Mouse (Mus musculus): ENCODE results near the gene Tbc1d8. TPM values are rescaled to one million over a fixed set of nuclear protein-coding genes. Genes with fewer than 3 reads are reported as not detected.

Gene Tbc1d8
- polyA plus RNA-seq, 2 experiments: 11.5 to 14.3 TPM

DNA sequence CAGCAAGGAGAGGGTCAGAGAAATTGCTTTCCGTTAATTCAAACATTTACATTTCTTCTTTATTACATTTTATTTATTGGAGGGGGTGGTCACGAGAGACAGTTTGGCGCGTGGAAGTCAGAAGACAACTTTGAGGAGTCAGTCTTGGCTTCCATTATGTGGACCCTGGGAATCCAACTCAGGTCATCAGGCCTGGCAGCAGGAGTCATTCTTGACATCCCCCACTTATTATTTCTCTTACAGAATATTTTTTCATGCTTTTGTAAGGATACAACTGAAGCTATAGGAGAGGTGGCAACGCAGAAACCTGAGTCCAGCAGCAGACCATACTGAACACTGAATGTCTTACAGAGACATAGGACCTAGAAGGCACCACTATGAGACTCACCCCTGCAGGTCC, 699 bp upstream of the Tbc1d8 start:
- H3K27ac ChIP-seq (replicated peaks; ENCODE audit: low read depth, low read length): no peak overlapping the region
- H3K36me3 ChIP-seq (ENCODE audit: control insufficient read depth, insufficient read depth, low read length): no peaks in the 10 kb centered on the region

DNA sequence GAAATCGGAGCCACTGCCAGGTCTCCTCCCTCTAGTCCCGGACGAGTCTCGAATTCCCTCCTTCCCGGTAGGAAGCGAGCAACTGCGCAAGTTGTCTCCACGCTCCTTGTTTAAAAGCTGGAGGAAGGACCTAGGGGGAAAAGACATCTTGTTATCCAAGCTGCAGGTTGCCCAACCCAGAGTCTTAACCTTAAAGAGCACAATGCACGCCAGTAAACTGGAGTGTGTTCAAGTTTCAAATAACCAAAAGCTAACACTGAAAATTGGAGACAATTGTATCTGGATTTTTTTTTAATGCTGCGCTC, 293 bp upstream of the Tbc1d8 start:
- Histone ChIP-seq H3K27me3 (ENCODE audit: control insufficient read depth, insufficient read depth, low read length) (no peaks in the 10 kb centered on the region; the same call in 1 of the 2 replicates), H3K4me1 (ENCODE audit: control insufficient read depth, insufficient read depth, low read length) (peaks cover 2% of the 10 kb centered on the region; the same call in 1 of the 2 replicates), H3K27ac (replicated peaks; ENCODE audit: low read depth, low read length) (no peak overlapping the region), H3K9ac (ENCODE audit: low read depth, low read length, severe bottlenecking) (peak overlapping the region; percentile 68), H3K4me2 (replicated peaks; ENCODE audit: low read depth, low read length, severe bottlenecking) (peak overlapping the region; percentile 95), H3K9me3 (ENCODE audit: control insufficient read depth, low read length) (no peaks in the 10 kb centered on the region), H3K4me3 (replicated peaks; ENCODE audit: low read length) (peak overlapping the region; percentile 71), H3K36me3 (ENCODE audit: control insufficient read depth, insufficient read depth, low read length) (no peaks in the 10 kb centered on the region)
- no peak; the same call in 1 of the 2 replicates for TF ChIP-seq POLR2A (IDR thresholded peaks at IDR 0.05; ENCODE audit: borderline replicate concordance, extremely low read depth, insufficient read depth, insufficient read length)
- ATAC-seq (ENCODE audit: low FRiP score, low read depth) (no peak), DNase-seq (ENCODE audit: low spot score) (no peak)
- 5% methylated on average over 10 of the region's 10 CpGs for WGBS

More for the DNA sequence above, 699 bp upstream of the Tbc1d8 start:
- no peak for TF ChIP-seq POLR2A (IDR thresholded peaks at IDR 0.05; ENCODE audit: borderline replicate concordance, extremely low read depth, insufficient read depth, insufficient read length)
- no peak for ATAC-seq (ENCODE audit: low FRiP score, low read depth)
- Histone ChIP-seq H3K4me2 (replicated peaks; ENCODE audit: low read depth, low read length, severe bottlenecking) (peak overlapping the region; percentile 95), H3K9me3 (ENCODE audit: control insufficient read depth, low read length) (no peaks in the 10 kb centered on the region), H3K9ac (ENCODE audit: low read depth, low read length, severe bottlenecking) (no peak overlapping the region), H3K4me3 (replicated peaks; ENCODE audit: low read length) (peak overlapping the region; percentile 71), H3K4me1 (ENCODE audit: control insufficient read depth, insufficient read depth, low read length) (peaks cover 2% of the 10 kb centered on the region; the same call in 1 of the 2 replicates), H3K27me3 (ENCODE audit: control insufficient read depth, insufficient read depth, low read length) (no peaks in the 10 kb centered on the region; the same call in 1 of the 2 replicates)
- 57% methylated on average over 5 of the region's 5 CpGs for WGBS
- no peak for DNase-seq (ENCODE audit: low spot score)

DNA sequence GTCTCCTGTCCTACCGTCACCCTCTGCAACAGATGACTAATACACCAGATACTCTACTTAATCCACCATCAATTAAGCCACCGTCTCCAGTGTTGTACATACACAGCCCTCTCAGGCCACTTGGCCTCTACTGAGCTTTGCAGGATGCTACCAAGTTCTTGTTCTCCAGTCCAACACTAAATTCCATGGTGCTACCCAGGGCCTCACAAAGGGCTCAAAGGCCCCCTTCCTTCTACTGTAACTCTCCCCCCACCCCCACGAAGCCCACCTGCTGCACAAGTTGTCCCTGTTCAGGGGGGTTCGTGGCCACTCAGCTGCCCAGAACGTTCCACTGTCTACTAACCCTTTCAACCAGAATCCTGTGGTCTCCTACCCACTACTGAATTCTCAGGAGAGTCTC, 1.5 kb downstream of the Tbc1d8 start:
- Histone ChIP-seq H3K9me3 (ENCODE audit: control insufficient read depth, low read length) (no peaks in the 10 kb centered on the region), H3K36me3 (ENCODE audit: control insufficient read depth, insufficient read depth, low read length) (no peaks in the 10 kb centered on the region), H3K27me3 (ENCODE audit: control insufficient read depth, insufficient read depth, low read length) (no peaks in the 10 kb centered on the region; the same call in 1 of the 2 replicates), H3K4me2 (replicated peaks; ENCODE audit: low read depth, low read length, severe bottlenecking) (no peak overlapping the region), H3K4me1 (ENCODE audit: control insufficient read depth, insufficient read depth, low read length) (peaks cover 2% of the 10 kb centered on the region; the same call in 1 of the 2 replicates), H3K27ac (replicated peaks; ENCODE audit: low read depth, low read length) (no peak overlapping the region), H3K4me3 (replicated peaks; ENCODE audit: low read length) (peak overlapping the region; percentile 71; the same call in 1 of the 2 replicates), H3K9ac (ENCODE audit: low read depth, low read length, severe bottlenecking) (no peak overlapping the region)
- TF ChIP-seq POLR2A (IDR thresholded peaks at IDR 0.05; ENCODE audit: borderline replicate concordance, extremely low read depth, insufficient read depth, insufficient read length): no peak
- no peak for ATAC-seq (ENCODE audit: low FRiP score, low read depth)
- 60% methylated on average over 5 of the region's 5 CpGs for WGBS
- no peak for DNase-seq (ENCODE audit: low spot score)

DNA sequence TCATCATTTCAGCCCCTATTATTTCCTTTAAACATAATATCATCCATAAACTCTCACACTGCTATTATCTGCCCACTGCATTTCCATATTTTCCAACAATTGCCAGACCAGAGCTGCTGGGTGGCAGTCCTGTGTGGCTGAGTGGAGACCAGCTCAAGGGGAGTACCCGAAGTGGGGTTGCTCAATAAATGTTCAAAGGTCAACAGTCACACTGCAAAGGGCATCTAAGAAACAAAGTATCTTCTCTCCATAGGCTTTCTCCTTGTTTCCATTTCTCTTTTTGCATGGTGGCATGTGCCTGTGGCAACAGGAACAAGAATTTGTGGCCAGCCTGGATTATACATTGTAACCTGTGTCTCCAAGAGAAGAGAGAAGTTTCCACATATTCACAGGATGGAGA, 2.2 kb downstream of the Tbc1d8 start:
- Histone ChIP-seq H3K4me3 (replicated peaks; ENCODE audit: low read length) (no peak overlapping the region), H3K9me3 (ENCODE audit: control insufficient read depth, low read length) (no peaks in the 10 kb centered on the region), H3K9ac (ENCODE audit: low read depth, low read length, severe bottlenecking) (no peak overlapping the region), H3K36me3 (ENCODE audit: control insufficient read depth, insufficient read depth, low read length) (no peaks in the 10 kb centered on the region), H3K4me2 (replicated peaks; ENCODE audit: low read depth, low read length, severe bottlenecking) (no peak overlapping the region), H3K27ac (replicated peaks; ENCODE audit: low read depth, low read length) (no peak overlapping the region), H3K27me3 (ENCODE audit: control insufficient read depth, insufficient read depth, low read length) (no peaks in the 10 kb centered on the region; the same call in 1 of the 2 replicates), H3K4me1 (ENCODE audit: control insufficient read depth, insufficient read depth, low read length) (peaks cover 2% of the 10 kb centered on the region; the same call in 1 of the 2 replicates)
- 78% methylated on average over 1 of the region's 1 CpGs for WGBS
- no peak for DNase-seq (ENCODE audit: low spot score)
- no peak for ATAC-seq (ENCODE audit: low FRiP score, low read depth)
- no peak for TF ChIP-seq POLR2A (IDR thresholded peaks at IDR 0.05; ENCODE audit: borderline replicate concordance, extremely low read depth, insufficient read depth, insufficient read length)

DNA sequence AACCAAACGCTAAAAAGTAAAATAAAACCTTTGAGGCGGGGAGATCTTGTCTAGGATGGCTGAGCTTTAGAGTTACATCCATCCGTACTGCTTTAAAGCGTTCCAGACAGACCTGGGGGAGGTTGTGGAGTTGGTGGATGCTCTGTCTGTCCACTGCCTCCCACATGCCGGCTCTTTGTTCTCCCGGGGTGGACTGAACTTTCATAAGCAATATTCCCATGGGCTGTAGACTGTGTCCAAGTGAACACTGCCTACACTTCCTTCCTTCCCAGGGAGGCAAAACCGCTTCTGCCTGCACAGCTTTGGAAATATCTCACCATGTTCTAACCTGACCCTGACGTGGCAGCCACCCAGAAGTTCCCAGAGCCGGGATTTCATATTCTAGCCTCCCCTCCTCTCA, 4.0 kb downstream of the Tbc1d8 start:
- H3K27me3 ChIP-seq (ENCODE audit: control insufficient read depth, insufficient read depth, low read length): no peaks in the 10 kb centered on the region; the same call in 1 of the 2 replicates
- no peaks in the 10 kb centered on the region for H3K36me3 ChIP-seq (ENCODE audit: control insufficient read depth, insufficient read depth, low read length)
- no peak for TF ChIP-seq POLR2A (IDR thresholded peaks at IDR 0.05; ENCODE audit: borderline replicate concordance, extremely low read depth, insufficient read depth, insufficient read length)
- DNase-seq (ENCODE audit: low spot score): no peak
- 72% methylated on average over 9 of the region's 9 CpGs for WGBS
- no peak overlapping the region for H3K27ac ChIP-seq (replicated peaks; ENCODE audit: low read depth, low read length)
- H3K4me2 ChIP-seq (replicated peaks; ENCODE audit: low read depth, low read length, severe bottlenecking): no peak overlapping the region
- no peak overlapping the region for H3K9ac ChIP-seq (ENCODE audit: low read depth, low read length, severe bottlenecking)
- H3K9me3 ChIP-seq (ENCODE audit: control insufficient read depth, low read length): no peaks in the 10 kb centered on the region
- peaks cover 2% of the 10 kb centered on the region; the same call in 1 of the 2 replicates for H3K4me1 ChIP-seq (ENCODE audit: control insufficient read depth, insufficient read depth, low read length)
- H3K4me3 ChIP-seq (replicated peaks; ENCODE audit: low read length): no peak overlapping the region
- no peak for ATAC-seq (ENCODE audit: low FRiP score, low read depth)
